Mouse (Mus musculus) cortical plate, adult 2 months (tissue): Measurements from ENCODE around the gene Kmt5b. TPM values are rescaled to one million over a fixed set of nuclear protein-coding genes. Genes with fewer than 3 reads are reported as not detected.

Experiments used
- H3K27ac ChIP-seq: fragments of 200-500 bp; 2 replicates; pipeline ENCODE4 v1.5.1; 2012; ENCODE audit warnings: low read length, control low read depth, inconsistent platforms; ENCODE audit not compliant: insufficient read depth
- H3K4me1 ChIP-seq: fragments of 200-500 bp; 2 replicates; pipeline ENCODE4 v1.6.1; 2011; ENCODE audit warnings: low read length; ENCODE audit not compliant: control insufficient read depth, insufficient read depth
- H3K4me3 ChIP-seq: fragments of 200-500 bp; 2 replicates; pipeline ENCODE4 v1.5.1; 2011; ENCODE audit warnings: mild to moderate bottlenecking, low read length, control low read depth; ENCODE audit not compliant: insufficient read depth
- CTCF ChIP-seq: fragments of 200-500 bp; IDR thresholded peaks from 2 replicates; pipeline ENCODE4 v1.5.1; 2011; ENCODE audit warnings: mild to moderate bottlenecking, control low read depth, low read length; ENCODE audit not compliant: insufficient read depth; ENCODE audit errors: extremely low read depth
- POLR2A ChIP-seq: fragments of 200-500 bp; IDR thresholded peaks from 2 replicates; pipeline ENCODE4 v1.6.1; 2011; ENCODE audit warnings: mild to moderate bottlenecking, low read length, control low read depth; ENCODE audit not compliant: insufficient read depth; ENCODE audit errors: extremely low read depth
- polyA plus RNA-seq: library from polyadenylated mRNA; depleted of rRNA; stranded (reverse); fragments of >200 nt; gene quantifications from 2 replicates; pipeline ENCODE4 v1.2.3, GENCODE M21; 2012

Kmt5b gene
- polyA plus RNA-seq, 1 experiment = 26.7 TPM

DNA sequence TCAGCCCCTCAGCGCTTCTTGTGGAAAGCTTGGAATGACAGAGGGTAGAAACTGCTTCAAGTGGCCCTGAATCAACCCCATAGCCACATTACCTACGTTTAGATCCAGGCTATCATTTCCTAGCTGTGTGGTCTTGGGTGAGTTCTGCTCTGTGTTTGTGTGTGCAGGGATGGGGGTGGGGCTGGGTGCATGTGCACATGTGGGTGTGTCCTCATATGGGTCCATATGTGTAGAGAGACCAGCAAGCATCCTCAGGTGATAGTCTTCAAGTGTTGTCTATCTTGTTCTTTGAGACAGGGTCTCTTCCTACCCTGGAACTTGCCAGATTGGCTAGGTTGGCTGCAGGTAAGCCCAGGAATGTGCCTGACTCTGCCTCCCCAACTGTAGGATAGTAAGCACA, 82.0 kb downstream of the Kmt5b start:
- H3K27ac ChIP-seq = no peak overlapping the region
- H3K4me1 ChIP-seq = peaks cover 9% of the 10 kb centered on the region
- no peak for TF ChIP-seq CTCF
- no peak for TF ChIP-seq POLR2A
- H3K4me3 ChIP-seq = no peak overlapping the region

- peaks cover 10% of the 10 kb centered on the region for H3K4me1 ChIP-seq
- TF ChIP-seq POLR2A (no peak), CTCF (no peak)
- no peak overlapping the region for H3K4me3 ChIP-seq
- H3K27ac ChIP-seq = no peak overlapping the region
Measured at GRCm38 (mm10) chr19:3850076-3850475, 82.9 kb downstream of the Kmt5b start.

DNA sequence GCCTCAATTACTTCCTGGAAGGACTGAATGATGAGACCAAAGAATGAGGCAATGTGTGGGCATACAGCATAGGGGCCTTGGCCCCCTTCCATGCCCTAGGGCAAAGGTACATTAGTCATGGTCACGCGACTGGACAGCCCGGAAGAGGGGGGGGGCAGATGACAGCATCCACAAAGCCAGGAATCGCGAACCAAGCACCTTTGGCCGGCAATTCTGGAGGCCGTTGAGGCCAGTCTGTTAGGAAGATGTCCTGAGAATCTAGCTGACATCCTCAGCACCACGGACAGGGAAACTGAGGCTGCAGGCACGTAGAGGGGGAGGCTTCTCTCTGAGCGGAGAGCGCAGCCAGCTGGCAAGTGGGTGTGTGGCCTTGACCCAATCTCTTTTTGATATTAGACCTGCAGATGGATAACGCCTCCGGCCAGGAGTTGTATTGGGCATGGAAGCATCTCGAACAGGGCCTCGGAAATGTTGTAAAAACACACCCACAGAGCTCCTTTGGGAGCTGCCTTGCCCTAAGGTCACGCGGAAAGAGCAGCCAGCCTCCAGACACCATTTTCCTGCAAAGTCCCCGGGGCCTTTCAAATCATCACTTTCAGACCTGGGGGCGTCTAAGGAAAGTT, 83.7 kb downstream of the Kmt5b start:
- H3K4me3 ChIP-seq = peak overlapping the region; percentile 60
- TF ChIP-seq CTCF (no peak), POLR2A (no peak)
- peaks cover 14% of the 10 kb centered on the region for H3K4me1 ChIP-seq
- no peak overlapping the region for H3K27ac ChIP-seq

DNA sequence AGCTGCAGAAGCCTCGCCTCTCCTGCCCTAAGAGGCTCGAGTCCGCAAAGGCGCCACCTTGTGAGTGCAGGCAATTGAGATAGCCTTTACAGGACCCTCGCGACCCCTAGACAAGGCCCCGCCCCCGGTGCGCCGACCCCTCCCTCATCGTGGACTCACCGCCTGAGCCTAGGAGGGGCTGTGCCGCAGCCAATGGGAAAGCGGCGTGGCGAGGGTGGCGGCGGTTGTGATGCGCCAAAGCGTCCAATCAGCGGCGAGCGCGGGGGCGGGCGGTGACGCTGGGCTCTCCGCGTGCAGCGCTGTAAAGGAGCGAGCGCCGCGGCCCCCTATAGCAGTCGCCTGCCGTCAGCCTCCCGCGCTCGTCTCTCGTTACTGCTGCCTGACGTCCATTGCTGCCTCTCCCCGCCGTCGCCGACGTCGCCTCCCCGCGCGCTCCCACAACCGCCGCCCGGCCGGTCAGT, 84.3 kb downstream of the Kmt5b start, which contains the start of gene Chka:
Gene Chka, plus strand, starts transcription at position 272 of the 461 bp plus-strand sequence.
- TF ChIP-seq POLR2A (peak; percentile 96), CTCF (no peak)
- peaks cover 14% of the 10 kb centered on the region for H3K4me1 ChIP-seq
- H3K27ac ChIP-seq = peak within 1 kb of the TSS; percentile 100
- H3K4me3 ChIP-seq = peak within 1 kb of the TSS; percentile 60

DNA sequence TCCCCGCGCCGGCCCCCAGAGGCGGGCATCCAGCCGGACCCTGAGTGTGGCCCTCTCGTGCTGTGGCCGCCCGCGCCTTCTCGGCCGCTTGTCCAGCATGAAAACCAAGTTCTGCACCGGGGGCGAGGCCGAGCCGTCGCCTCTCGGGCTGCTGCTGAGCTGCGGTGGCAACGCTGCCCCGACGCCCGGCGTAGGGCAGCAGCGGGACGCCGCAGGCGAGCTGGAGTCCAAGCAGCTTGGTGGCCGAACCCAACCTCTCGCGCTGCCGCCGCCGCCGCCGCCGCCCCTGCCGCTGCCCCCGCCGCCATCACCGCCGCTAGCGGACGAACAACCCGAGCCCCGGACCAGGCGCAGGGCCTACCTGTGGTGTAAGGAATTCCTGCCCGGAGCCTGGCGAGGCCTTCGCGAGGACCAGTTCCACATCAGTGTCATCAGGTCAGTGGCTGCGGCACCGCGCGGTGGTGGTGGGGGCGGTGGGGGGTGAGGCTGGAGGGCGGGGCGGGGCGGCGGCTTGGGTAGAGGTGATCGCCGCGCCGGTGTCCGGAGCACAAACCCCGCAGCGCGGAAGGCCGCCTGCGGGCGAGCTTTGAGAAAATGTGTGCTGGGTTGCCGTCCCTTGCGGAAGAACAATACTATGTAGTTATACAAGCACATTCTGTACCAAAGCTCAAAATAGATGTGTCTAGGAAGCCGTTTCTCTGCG, 84.9 kb downstream of the Kmt5b start:
- Histone ChIP-seq H3K27ac (peak overlapping the region; percentile 100), H3K4me1 (peaks cover 16% of the 10 kb centered on the region)

DNA sequence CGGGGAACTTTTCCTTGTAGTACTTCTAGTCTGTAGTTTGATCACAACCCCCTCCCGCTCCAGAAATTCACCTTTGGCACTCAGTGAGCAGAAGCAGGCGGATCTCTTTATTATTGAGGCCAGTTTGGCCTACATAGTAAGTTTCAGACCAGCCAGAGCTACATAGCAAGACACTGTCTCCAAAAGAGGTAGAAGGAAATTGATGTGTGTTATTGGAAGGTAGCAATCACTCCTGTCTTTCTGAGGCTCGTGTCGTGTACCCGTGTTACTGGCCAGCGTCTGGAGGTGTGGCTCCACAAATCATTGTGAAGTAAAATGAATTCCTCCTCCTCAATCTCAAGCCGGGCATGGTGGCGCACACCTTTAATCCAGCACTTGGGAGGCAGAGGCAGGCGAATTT, 85.9 kb downstream of the Kmt5b start:
- H3K4me1 ChIP-seq = peaks cover 19% of the 10 kb centered on the region
- H3K27ac ChIP-seq = no peak overlapping the region
- H3K4me3 ChIP-seq = peak overlapping the region; percentile 60
- TF ChIP-seq CTCF (no peak), POLR2A (no peak)

More for the DNA sequence above, 84.9 kb downstream of the Kmt5b start:
- peak overlapping the region; percentile 60 for H3K4me3 ChIP-seq
- no peak for TF ChIP-seq CTCF
- TF ChIP-seq POLR2A = peak; percentile 47; the same call in 1 of the 2 replicates

- Histone ChIP-seq H3K4me3 (peak overlapping the region; percentile 60), H3K27ac (no peak overlapping the region), H3K4me1 (peaks cover 19% of the 10 kb centered on the region)
- TF ChIP-seq CTCF = no peak
- TF ChIP-seq POLR2A = no peak
Measured at GRCm38 (mm10) chr19:3853891-3854290, 86.7 kb downstream of the Kmt5b start.

DNA sequence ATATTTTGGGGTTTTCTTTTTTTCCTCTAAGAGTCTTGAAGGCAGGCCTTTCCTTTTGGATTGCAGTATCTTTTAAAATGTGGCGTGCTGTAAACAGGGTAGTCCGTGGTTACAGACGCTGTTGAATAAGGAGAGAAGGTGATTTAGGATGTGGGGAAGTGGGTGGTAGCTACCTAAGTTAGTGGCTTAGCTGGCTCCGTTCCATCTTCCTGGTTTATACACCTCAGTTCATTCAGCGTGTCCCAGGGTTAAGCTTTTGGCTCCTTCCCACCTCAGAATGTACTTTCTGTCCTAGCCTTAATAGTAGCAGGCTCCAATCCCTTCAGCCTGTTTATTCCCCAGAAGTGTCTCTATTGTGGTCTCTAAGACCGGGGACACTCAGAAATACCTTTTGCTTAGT, 87.9 kb downstream of the Kmt5b start:
- Histone ChIP-seq H3K27ac (peak overlapping the region; percentile 22; the same call in 1 of the 2 replicates), H3K4me1 (peaks cover 19% of the 10 kb centered on the region), H3K4me3 (no peak overlapping the region)
- TF ChIP-seq CTCF (no peak), POLR2A (no peak)

- Histone ChIP-seq H3K27ac (peak overlapping the region; percentile 22; the same call in 1 of the 2 replicates), H3K4me1 (peaks cover 19% of the 10 kb centered on the region), H3K4me3 (no peak overlapping the region)
- no peak for TF ChIP-seq CTCF
- no peak for TF ChIP-seq POLR2A
Measured at GRCm38 (mm10) chr19:3855601-3856000, 88.4 kb downstream of the Kmt5b start.
